Mouse (Mus musculus): ENCODE data around the gene Trim45. TPM values are rescaled to one million over a fixed set of nuclear protein-coding genes. Genes with fewer than 3 reads are reported as not detected.
A peak's percentile ranks its signal among the peaks of the same experiment; 100 is the strongest.

Gene Trim45
- polyA plus RNA-seq, 1 experiment = 13.1 TPM

- no peak for TF ChIP-seq POLR2A (IDR thresholded peaks at IDR 0.05; ENCODE audit: borderline replicate concordance, extremely low read depth, insufficient read depth, insufficient read length, poor library complexity, severe bottlenecking)
- peak; percentile 24; the same call in 1 of the 2 replicates for TF ChIP-seq CTCF (IDR thresholded peaks at IDR 0.05; ENCODE audit: borderline replicate concordance, extremely low read depth, insufficient read depth, insufficient read length)
- DNase-seq (ENCODE audit: low read depth) = no peak
Measured at GRCm38 (mm10) chr3:100932077-100932944, 10.3 kb downstream of the Trim45 start.

DNA sequence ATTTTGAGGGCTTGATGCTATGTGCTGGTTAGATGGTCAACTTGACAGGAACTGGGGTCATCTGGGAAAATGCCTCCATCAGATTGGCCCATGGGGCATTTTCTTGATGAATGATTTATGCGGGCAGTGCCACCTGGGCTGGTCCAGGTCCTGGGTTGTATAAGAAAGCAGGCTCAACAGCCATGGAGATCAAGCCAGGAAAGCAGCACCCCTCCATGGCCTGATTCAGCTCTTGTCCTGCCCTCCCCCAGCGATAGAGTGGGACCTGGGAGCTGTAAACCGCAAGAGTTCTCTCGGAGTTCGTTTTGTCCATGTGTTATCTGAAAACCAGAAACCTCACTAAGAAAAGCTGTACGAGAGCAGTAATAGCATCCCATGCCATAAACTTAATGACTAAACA lies 13.5 kb downstream of the Trim45 start:
- no peak for DNase-seq (ENCODE audit: low read depth)
- TF ChIP-seq POLR2A (IDR thresholded peaks at IDR 0.05; ENCODE audit: borderline replicate concordance, extremely low read depth, insufficient read depth, insufficient read length, poor library complexity, severe bottlenecking) (no peak), CTCF (IDR thresholded peaks at IDR 0.05; ENCODE audit: borderline replicate concordance, extremely low read depth, insufficient read depth, insufficient read length) (no peak)

DNA sequence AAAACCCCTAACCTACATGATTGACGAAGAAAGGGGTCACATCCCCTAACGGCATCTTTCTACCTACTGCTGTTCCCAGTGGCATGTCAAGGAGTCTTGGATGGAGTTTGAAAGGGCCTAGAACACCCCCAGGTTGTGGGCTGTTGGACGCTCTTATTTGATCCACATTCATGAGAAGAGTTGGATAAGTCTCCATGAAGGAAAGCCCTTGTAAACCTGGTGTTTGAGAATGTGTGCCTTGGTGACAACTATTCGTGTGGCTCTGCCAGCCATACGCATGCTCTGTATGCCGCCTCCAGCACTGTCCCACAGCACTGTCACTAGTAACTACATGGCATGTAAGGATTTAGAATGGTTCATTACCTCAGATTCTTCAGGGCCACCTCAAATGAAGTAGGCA lies 14.2 kb downstream of the Trim45 start:
- TF ChIP-seq POLR2A (IDR thresholded peaks at IDR 0.05; ENCODE audit: borderline replicate concordance, extremely low read depth, insufficient read depth, insufficient read length, poor library complexity, severe bottlenecking) (no peak), CTCF (IDR thresholded peaks at IDR 0.05; ENCODE audit: borderline replicate concordance, extremely low read depth, insufficient read depth, insufficient read length) (no peak)

DNA sequence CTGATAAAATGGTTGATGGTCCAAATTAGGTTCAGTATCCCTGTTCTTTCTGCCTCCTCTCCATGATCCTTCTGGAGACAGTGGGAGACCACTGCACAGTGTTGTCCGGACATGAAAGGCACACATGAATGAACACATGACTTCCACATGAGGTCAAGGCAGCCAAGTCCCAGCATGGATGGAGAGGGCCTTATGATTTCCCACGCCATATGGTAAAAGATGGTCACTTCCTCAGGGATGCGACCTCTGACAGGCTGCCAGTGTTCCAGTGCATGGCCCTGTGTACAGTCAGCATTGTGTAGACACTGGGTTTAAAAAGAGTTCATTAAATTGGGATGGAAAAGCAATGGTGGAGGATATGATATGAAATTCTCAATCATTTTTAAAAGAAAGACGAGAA lies 16.2 kb downstream of the Trim45 start:
- TF ChIP-seq POLR2A (IDR thresholded peaks at IDR 0.05; ENCODE audit: borderline replicate concordance, extremely low read depth, insufficient read depth, insufficient read length, poor library complexity, severe bottlenecking) = no peak
- no peak for TF ChIP-seq CTCF (IDR thresholded peaks at IDR 0.05; ENCODE audit: borderline replicate concordance, extremely low read depth, insufficient read depth, insufficient read length)
- DNase-seq (ENCODE audit: low read depth) = no peak

More for the DNA sequence above, 14.2 kb downstream of the Trim45 start:
- DNase-seq (ENCODE audit: low read depth) = no peak

DNA sequence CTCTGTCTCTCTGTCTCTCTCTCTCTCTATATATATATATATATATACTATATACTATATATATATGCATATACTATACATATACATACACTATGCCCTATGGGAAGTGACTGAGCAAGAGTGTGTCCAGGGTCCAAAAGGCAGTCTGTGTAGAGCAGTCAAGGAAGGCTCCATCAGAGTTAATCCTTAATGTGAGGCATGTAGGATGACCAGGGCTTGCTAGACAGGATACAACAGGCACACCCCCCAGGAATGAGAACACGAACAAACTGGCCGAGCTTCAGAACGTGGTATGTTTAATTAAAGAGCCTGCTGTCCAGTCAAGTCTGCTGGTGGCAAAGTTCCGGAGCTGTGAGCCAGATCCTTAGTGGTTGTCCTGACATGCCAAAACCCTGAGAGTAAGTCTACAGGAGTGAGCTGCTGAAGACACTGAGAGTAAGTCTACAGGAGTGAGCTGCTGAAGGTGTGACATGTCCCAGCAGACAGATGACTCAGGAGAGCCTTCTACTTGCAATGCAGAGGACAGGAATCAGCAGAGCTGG lies 18.6 kb downstream of the Trim45 start:
- DNase-seq (ENCODE audit: low read depth) = no peak
- TF ChIP-seq POLR2A (IDR thresholded peaks at IDR 0.05; ENCODE audit: borderline replicate concordance, extremely low read depth, insufficient read depth, insufficient read length, poor library complexity, severe bottlenecking) = no peak
- TF ChIP-seq CTCF (IDR thresholded peaks at IDR 0.05; ENCODE audit: borderline replicate concordance, extremely low read depth, insufficient read depth, insufficient read length) = no peak

- no peak for DNase-seq (ENCODE audit: low read depth)
- TF ChIP-seq CTCF (IDR thresholded peaks at IDR 0.05; ENCODE audit: borderline replicate concordance, extremely low read depth, insufficient read depth, insufficient read length) (no peak), POLR2A (IDR thresholded peaks at IDR 0.05; ENCODE audit: borderline replicate concordance, extremely low read depth, insufficient read depth, insufficient read length, poor library complexity, severe bottlenecking) (no peak)
Measured at GRCm38 (mm10) chr3:100947286-100947685, 25.3 kb downstream of the Trim45 start.

DNA sequence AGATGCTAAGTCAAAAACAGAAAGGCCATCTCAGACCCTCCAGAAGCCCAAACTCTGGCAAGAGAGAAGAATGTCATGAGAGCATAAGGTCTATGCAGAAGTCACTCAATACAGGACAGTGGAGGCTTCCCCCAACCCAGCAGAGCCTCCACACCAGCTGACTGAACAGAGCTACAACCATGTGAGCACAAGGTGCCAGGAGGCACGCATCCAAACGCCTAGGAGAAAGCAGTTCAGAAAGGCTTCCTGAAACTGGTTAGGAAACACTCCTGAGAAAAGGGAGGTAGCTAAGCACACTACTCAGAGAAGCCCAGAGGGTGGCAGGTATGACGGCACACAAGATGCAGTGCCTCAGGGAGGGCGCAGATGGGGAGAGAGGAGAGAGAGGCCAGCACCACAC lies 29.5 kb downstream of the Trim45 start:
- no peak for TF ChIP-seq CTCF (IDR thresholded peaks at IDR 0.05; ENCODE audit: borderline replicate concordance, extremely low read depth, insufficient read depth, insufficient read length)
- no peak for TF ChIP-seq POLR2A (IDR thresholded peaks at IDR 0.05; ENCODE audit: borderline replicate concordance, extremely low read depth, insufficient read depth, insufficient read length, poor library complexity, severe bottlenecking)
- DNase-seq (ENCODE audit: low read depth) = no peak

DNA sequence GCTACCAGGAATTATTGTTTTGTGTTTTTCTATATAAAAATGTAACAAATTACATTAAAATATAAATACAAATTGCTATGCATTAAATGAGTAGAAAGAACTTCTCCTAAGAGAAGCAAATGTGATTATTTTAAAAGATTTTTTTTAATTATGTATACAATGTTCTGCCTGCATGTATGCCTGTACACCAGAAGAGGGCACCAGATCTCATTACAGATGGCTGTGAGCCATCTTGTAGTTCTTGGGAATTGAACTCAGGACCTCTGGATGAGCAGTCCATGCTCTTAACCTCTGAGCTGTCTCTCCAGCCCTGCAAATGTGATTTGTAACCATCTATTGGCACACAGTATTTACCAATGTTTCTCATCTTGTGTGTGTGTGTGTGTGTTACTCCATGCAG lies 32.6 kb downstream of the Trim45 start:
- no peak for DNase-seq (ENCODE audit: low read depth)
- TF ChIP-seq POLR2A (IDR thresholded peaks at IDR 0.05; ENCODE audit: borderline replicate concordance, extremely low read depth, insufficient read depth, insufficient read length, poor library complexity, severe bottlenecking) (no peak), CTCF (IDR thresholded peaks at IDR 0.05; ENCODE audit: borderline replicate concordance, extremely low read depth, insufficient read depth, insufficient read length) (peak; percentile 24; the same call in 1 of the 2 replicates)

DNA sequence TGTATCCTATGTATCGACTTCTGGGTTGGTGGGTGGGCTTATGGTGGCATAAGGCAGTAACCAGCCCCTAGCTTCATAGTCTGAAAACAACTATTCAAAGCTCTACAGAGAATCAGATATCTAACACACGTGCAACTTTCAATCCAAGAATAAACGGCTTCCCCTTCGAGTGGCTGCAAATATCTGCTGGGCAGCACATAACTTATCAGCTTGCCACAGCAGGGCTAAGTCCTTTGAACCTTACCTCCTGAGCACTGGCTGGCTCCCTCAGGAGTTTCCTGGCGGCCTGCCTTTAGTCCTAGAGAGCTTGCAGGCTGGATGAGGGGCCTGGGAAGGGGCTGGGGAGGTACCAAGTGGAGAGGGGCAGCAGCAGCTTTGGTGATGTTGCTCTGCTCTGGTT lies 39.0 kb downstream of the Trim45 start:
- no peak for DNase-seq (ENCODE audit: low read depth)
- TF ChIP-seq CTCF (IDR thresholded peaks at IDR 0.05; ENCODE audit: borderline replicate concordance, extremely low read depth, insufficient read depth, insufficient read length) (no peak), POLR2A (IDR thresholded peaks at IDR 0.05; ENCODE audit: borderline replicate concordance, extremely low read depth, insufficient read depth, insufficient read length, poor library complexity, severe bottlenecking) (no peak)

- DNase-seq (ENCODE audit: low read depth) = no peak
- TF ChIP-seq CTCF (IDR thresholded peaks at IDR 0.05; ENCODE audit: borderline replicate concordance, extremely low read depth, insufficient read depth, insufficient read length) (no peak), POLR2A (IDR thresholded peaks at IDR 0.05; ENCODE audit: borderline replicate concordance, extremely low read depth, insufficient read depth, insufficient read length, poor library complexity, severe bottlenecking) (no peak)
Measured at GRCm38 (mm10) chr3:100961501-100961900, 39.5 kb downstream of the Trim45 start.

DNA sequence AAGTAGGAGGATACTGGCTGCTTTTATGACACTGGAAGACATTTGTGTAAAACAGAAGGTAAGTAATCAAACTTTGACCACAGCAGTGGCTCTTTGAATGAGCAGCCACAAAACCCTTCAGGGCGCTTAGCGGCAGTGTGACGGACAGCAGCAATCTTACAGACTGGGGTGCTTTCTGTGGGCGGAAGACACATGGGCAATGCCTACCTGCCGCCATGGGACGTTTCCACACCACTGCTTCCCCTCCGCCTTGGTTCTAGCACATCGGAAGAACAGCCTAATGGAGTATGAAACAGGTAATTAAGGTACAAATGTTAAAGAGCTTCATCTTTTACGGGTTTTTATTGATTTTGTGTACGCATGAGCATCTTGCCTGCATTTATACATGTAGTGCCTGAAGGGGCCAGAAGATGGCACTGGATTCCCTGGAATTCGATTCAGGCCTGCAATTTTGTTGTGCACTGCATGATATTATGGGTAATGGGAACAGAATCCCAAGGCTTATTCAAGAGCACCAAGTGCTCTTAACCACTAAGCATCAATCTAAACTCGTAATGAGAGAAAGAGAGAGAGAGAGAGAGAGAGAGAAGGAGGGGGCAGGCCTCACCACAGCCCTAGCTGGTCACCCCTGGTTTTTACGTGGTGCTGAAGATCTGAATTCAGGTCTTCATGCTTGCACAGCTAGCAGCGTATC lies 42.0 kb downstream of the Trim45 start:
- DNase-seq (ENCODE audit: low read depth) = peak; percentile 81
- peak; percentile 76 for TF ChIP-seq CTCF (IDR thresholded peaks at IDR 0.05; ENCODE audit: borderline replicate concordance, extremely low read depth, insufficient read depth, insufficient read length)
- no peak for TF ChIP-seq POLR2A (IDR thresholded peaks at IDR 0.05; ENCODE audit: borderline replicate concordance, extremely low read depth, insufficient read depth, insufficient read length, poor library complexity, severe bottlenecking)

Measured in brain, embryonic 14.5 days (tissue).